Mouse (Mus musculus): ENCODE measurements around the gene Rpl35a.

GRCm38 (mm10) chr16:33056786-33057185 is 533 bp downstream of the Rpl35a start:
- no peak for TF ChIP-seq CTCF (IDR thresholded peaks at IDR 0.05; ENCODE audit: low read depth)
- no peak for TF ChIP-seq EP300 (IDR thresholded peaks at IDR 0.05; ENCODE audit: low read depth)
